Mouse (Mus musculus): ENCODE results near the gene Ndufs2. TPM values are rescaled to one million over a fixed set of nuclear protein-coding genes. Genes with fewer than 3 reads are reported as not detected.

Gene Ndufs2
- polyA plus RNA-seq (2014; fragmentation: Illumina TruSeq; extraction: RNeasy Lipid Tissue Mini Kit (QIAGEN cat#74804); ENCODE audit: insufficient read depth, low read depth, low replicate concordance) = 133 TPM

DNA sequence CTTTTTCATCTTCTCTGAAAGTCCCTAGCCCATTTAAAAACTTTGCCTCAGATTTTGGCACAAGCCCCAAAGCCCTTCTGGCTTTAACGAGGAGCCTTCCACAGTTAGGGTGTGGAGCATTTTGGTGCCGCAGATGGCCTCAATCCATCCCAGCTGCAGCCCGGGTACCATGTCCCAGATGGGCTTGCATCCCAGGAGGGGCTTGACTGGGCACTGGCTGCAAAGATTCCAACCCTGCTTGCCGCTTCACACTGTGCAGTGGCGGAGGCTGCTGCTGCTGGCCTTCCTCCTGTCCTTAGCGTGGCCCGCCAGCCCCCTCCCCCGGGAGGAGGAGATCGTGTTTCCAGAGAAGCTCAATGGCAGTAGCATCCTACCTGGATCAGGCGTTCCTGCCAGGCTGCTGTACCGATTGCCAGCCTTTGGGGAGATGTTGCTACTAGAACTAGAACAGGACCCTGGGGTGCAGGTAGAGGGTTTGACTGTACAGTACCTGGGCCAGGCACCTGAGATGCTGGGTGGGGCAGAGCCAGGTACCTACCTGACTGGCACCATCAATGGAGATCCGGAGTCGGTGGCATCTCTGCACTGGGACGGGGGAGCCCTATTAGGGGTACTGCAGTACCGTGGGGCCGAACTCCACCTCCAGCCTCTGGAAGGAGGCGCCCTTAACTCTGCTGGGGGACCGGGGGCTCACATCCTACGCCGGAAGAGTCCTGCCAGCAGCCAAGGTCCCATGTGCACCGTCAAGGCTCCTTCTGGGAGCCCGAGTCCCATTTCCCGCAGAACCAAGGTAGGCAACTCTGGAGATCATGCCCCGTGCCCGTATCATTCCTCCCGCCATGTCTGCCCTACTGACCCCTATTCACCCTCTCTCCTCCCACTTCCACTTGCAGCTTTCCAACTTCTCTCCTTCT lies at the start of gene Ndufs2:
Gene Ndufs2, minus strand, starts transcription at position 709 of the 914 bp plus-strand sequence.

GRCm38 (mm10) chr1:171294298-171295062 lies 43.3 kb upstream of the Ndufs2 start, which contains the start of gene Ufc1:
Ufc1 (minus strand) TSS chr1:171295024.

GRCm38 (mm10) chr1:171287136-171288081 lies 36.2 kb upstream of the Ndufs2 start, which contains the start of gene Usp21:
Usp21 (minus strand) TSS chr1:171287991.

GRCm38 (mm10) chr1:171280916-171281527 lies 29.8 kb upstream of the Ndufs2 start, which contains the start of gene Ppox:
Ppox (minus strand) TSS chr1:171281186.

DNA sequence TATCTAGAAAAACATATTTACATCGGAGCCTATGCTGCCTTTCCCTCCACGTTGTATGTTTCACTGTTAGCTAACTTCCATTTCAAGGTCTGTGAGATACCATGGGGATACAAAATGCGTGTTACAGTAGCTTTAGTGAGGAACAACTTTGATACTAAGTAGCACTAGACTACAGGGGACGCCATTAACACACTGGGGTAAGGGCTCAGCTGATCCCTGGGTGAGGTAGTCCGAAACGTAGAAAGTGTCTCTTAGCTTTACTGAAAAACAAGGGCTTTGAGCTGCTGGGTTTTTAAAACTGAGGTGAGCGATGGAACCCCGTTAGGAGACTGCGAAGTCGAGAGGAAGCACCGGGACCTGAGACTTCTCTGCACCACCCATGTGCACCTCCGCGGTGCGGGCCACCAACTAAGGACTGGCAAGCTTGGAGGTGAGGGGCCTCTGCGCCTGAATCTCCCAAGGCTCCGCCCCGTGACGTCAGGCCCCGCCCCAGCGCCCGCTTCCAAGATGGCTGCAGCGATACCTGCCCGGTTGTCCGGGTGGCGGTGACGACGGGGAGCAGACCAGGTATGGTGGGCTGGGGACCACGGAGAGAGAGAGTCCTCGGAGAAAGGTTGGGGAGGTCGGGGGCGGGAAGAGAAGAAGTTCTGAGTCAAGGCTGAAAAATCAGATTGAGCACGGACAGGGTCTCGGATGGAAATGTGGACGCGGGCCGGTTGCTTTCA lies 18.8 kb upstream of the Ndufs2 start, which contains the start of gene B4galt3:
Gene B4galt3, plus strand, starts transcription at position 481 of the 725 bp plus-strand sequence.

GRCm38 (mm10) chr1:171249913-171250600 lies 1.1 kb downstream of the Ndufs2 start, which contains the start of gene Adamts4:
Adamts4 (plus strand) TSS chr1:171250421.

GRCm38 (mm10) chr1:171234126-171234525 lies 17.1 kb downstream of the Ndufs2 start, which contains the start of gene Fcer1g:
Fcer1g (minus strand) TSS chr1:171234365.

GRCm38 (mm10) chr1:171224857-171225256 lies 26.3 kb downstream of the Ndufs2 start, which contains the start of gene Apoa2:
Apoa2 (plus strand) TSS chr1:171225054.

DNA sequence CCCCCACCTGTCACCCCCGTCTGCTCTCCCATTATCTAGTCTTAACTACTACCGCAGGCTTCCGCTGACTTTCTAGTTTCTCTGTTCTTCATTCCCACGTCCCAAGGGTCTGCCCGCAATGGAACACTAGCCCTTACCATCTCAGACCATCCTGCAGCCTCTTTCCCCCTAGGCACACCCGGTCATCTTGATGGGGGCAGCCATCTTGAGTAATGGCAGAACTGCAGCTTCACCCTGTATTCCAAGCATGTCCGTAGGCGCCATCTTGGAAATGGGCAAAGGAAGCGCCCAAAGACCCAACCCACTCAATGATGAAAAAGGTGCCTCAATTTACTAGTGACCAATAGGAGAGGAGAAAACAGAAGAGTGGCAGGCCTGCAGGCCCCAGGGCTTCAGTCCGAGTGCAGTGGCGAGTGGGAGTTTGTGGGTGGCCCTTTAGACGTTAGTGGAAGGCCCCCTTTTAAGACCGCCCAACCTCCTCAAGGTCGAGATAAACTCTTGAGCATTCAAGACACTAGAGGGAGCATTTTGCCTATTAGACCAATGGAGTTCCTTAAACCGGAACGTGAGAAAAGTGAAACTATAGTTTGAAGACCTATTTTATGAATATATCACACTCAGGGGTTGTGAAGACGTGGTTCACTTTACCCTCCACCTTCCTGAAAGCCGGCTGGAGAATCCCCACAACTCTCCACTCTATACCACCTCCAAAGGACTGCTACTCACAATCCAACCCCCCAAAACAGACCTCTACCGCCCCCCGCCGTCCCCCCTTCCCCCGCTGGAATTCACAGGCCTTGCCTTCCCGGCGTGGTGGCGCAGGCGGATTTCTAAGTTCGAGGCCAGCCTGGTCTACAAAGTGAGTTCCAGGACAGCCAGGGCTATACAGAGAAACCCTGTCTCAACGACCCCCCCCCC lies 28.7 kb downstream of the Ndufs2 start, which contains the start of gene Tomm40l:
Gene Tomm40l, minus strand, starts transcription at position 277 of the 918 bp plus-strand sequence.

DNA sequence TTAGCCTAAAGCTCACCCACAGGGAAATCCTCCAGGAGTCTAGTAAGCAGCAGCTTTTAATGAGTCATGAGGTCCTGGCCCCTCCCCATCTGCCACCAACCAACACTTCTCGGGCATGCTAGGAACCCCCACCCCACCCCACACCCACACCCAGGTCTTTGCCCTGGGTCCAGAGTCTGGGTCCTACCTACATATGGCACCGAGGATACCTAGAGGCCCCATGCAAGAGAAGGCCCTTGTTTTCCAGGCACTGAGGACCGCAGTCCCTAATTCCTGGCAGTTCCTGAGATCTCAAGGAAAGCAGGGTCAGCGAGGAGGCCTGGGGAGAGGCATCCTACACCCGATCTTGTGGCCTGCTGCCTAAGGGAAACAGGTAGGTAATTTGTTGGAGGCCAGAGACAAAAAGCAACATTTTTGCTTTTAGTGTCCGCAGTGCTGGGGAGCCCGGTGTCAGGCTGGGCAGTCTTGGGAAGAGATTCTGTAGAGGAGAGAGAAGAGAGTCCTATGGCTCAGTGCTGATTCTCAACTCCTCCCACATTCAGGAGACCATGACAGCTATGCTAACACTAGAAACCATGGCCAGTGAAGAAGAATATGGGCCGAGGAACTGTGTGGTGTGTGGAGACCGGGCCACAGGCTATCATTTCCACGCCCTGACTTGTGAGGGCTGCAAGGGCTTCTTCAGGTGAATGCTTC lies 37.2 kb downstream of the Ndufs2 start, which contains the start of gene Nr1i3:
Gene Nr1i3, plus strand, starts transcription at position 170 of the 696 bp plus-strand sequence.

DNA sequence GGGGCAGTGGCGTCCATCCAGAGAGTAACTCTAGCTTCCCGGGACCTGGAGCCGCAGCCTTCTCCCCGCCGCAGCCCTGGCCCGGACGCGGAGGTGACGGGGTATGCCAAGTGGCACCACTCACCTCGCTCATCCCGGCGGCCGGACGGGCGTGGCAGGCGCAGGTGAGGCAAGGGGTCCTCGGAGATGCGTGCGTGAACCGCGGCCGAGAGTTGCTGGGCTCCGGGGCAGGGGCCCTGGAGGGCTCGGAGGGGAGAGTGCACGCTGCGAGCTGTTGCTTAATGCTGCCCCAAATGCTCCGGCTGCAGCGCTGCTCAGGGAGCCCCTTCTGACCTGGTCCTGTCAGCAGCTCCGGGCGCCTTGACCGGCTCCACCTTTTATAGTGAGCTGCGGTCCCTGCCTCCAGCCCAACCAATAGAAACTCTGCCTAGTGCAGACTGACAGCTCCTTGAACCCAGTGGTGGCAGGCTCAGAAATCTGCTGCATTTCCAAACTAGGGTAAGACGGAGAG lies 55.2 kb downstream of the Ndufs2 start, which contains the start of gene Pcp4l1:
Gene Pcp4l1, minus strand, starts transcription at position 382 of the 511 bp plus-strand sequence.

Other genes with a start within 250 kb of the Ndufs2 start
- 11.0 TPM for gene Fcgr4, start 232.5 kb downstream of the Ndufs2 start, polyA plus RNA-seq (2014; fragmentation: Illumina TruSeq; extraction: RNeasy Lipid Tissue Mini Kit (QIAGEN cat#74804); ENCODE audit: insufficient read depth, low read depth, low replicate concordance)
- 45.4 TPM for gene Fcgr3, start 186.5 kb downstream of the Ndufs2 start, polyA plus RNA-seq (2014; fragmentation: Illumina TruSeq; extraction: RNeasy Lipid Tissue Mini Kit (QIAGEN cat#74804); ENCODE audit: insufficient read depth, low read depth, low replicate concordance)
- 47.9 TPM for gene Cfap126, start 137.5 kb downstream of the Ndufs2 start, polyA plus RNA-seq (2014; fragmentation: Illumina TruSeq; extraction: RNeasy Lipid Tissue Mini Kit (QIAGEN cat#74804); ENCODE audit: insufficient read depth, low read depth, low replicate concordance)
- gene Sdhc, start 100.8 kb downstream of the Ndufs2 start, polyA plus RNA-seq (2014; fragmentation: Illumina TruSeq; extraction: RNeasy Lipid Tissue Mini Kit (QIAGEN cat#74804); ENCODE audit: insufficient read depth, low read depth, low replicate concordance) = 105 TPM
- 6.1 TPM for gene Mpz, start 100.7 kb downstream of the Ndufs2 start, polyA plus RNA-seq (2014; fragmentation: Illumina TruSeq; extraction: RNeasy Lipid Tissue Mini Kit (QIAGEN cat#74804); ENCODE audit: insufficient read depth, low read depth, low replicate concordance)
- 93.6 TPM for gene Pcp4l1, start 55.1 kb downstream of the Ndufs2 start, polyA plus RNA-seq (2014; fragmentation: Illumina TruSeq; extraction: RNeasy Lipid Tissue Mini Kit (QIAGEN cat#74804); ENCODE audit: insufficient read depth, low read depth, low replicate concordance)
- gene Nr1i3, start 37.4 kb downstream of the Ndufs2 start, polyA plus RNA-seq (2014; fragmentation: Illumina TruSeq; extraction: RNeasy Lipid Tissue Mini Kit (QIAGEN cat#74804); ENCODE audit: insufficient read depth, low read depth, low replicate concordance) = 0.08 TPM
- gene Tomm40l, start 28.9 kb downstream of the Ndufs2 start, polyA plus RNA-seq (2014; fragmentation: Illumina TruSeq; extraction: RNeasy Lipid Tissue Mini Kit (QIAGEN cat#74804); ENCODE audit: insufficient read depth, low read depth, low replicate concordance) = 41.1 TPM
- 2.2 TPM for gene Apoa2, start 26.3 kb downstream of the Ndufs2 start, polyA plus RNA-seq (2014; fragmentation: Illumina TruSeq; extraction: RNeasy Lipid Tissue Mini Kit (QIAGEN cat#74804); ENCODE audit: insufficient read depth, low read depth, low replicate concordance)
- gene Fcer1g, start 17.0 kb downstream of the Ndufs2 start, polyA plus RNA-seq (2014; fragmentation: Illumina TruSeq; extraction: RNeasy Lipid Tissue Mini Kit (QIAGEN cat#74804); ENCODE audit: insufficient read depth, low read depth, low replicate concordance) = 156 TPM
- gene Adamts4, start 967 bp downstream of the Ndufs2 start, polyA plus RNA-seq (2014; fragmentation: Illumina TruSeq; extraction: RNeasy Lipid Tissue Mini Kit (QIAGEN cat#74804); ENCODE audit: insufficient read depth, low read depth, low replicate concordance) = 0.31 TPM
- 23.0 TPM for gene B4galt3, start 18.9 kb upstream of the Ndufs2 start, polyA plus RNA-seq (2014; fragmentation: Illumina TruSeq; extraction: RNeasy Lipid Tissue Mini Kit (QIAGEN cat#74804); ENCODE audit: insufficient read depth, low read depth, low replicate concordance)
- 20.3 TPM for gene Ppox, start 29.8 kb upstream of the Ndufs2 start, polyA plus RNA-seq (2014; fragmentation: Illumina TruSeq; extraction: RNeasy Lipid Tissue Mini Kit (QIAGEN cat#74804); ENCODE audit: insufficient read depth, low read depth, low replicate concordance)
- 24.7 TPM for gene Usp21, start 36.6 kb upstream of the Ndufs2 start, polyA plus RNA-seq (2014; fragmentation: Illumina TruSeq; extraction: RNeasy Lipid Tissue Mini Kit (QIAGEN cat#74804); ENCODE audit: insufficient read depth, low read depth, low replicate concordance)
- gene Ufc1, start 43.6 kb upstream of the Ndufs2 start, polyA plus RNA-seq (2014; fragmentation: Illumina TruSeq; extraction: RNeasy Lipid Tissue Mini Kit (QIAGEN cat#74804); ENCODE audit: insufficient read depth, low read depth, low replicate concordance) = 102 TPM
- 26.5 TPM for gene Dedd, start 77.8 kb upstream of the Ndufs2 start, polyA plus RNA-seq (2014; fragmentation: Illumina TruSeq; extraction: RNeasy Lipid Tissue Mini Kit (QIAGEN cat#74804); ENCODE audit: insufficient read depth, low read depth, low replicate concordance)
- 33.3 TPM for gene Nit1, start 94.3 kb upstream of the Ndufs2 start, polyA plus RNA-seq (2014; fragmentation: Illumina TruSeq; extraction: RNeasy Lipid Tissue Mini Kit (QIAGEN cat#74804); ENCODE audit: insufficient read depth, low read depth, low replicate concordance)
- 79.6 TPM for gene Pfdn2, start 94.3 kb upstream of the Ndufs2 start, polyA plus RNA-seq (2014; fragmentation: Illumina TruSeq; extraction: RNeasy Lipid Tissue Mini Kit (QIAGEN cat#74804); ENCODE audit: insufficient read depth, low read depth, low replicate concordance)
- 1.1 TPM for gene Klhdc9, start 109.4 kb upstream of the Ndufs2 start, polyA plus RNA-seq (2014; fragmentation: Illumina TruSeq; extraction: RNeasy Lipid Tissue Mini Kit (QIAGEN cat#74804); ENCODE audit: insufficient read depth, low read depth, low replicate concordance)
- gene Nectin4, start 118.7 kb upstream of the Ndufs2 start, polyA plus RNA-seq (2014; fragmentation: Illumina TruSeq; extraction: RNeasy Lipid Tissue Mini Kit (QIAGEN cat#74804); ENCODE audit: insufficient read depth, low read depth, low replicate concordance) = 6.3 TPM
- 9.8 TPM for gene Arhgap30, start 137.6 kb upstream of the Ndufs2 start, polyA plus RNA-seq (2014; fragmentation: Illumina TruSeq; extraction: RNeasy Lipid Tissue Mini Kit (QIAGEN cat#74804); ENCODE audit: insufficient read depth, low read depth, low replicate concordance)
- gene Usf1, start 159.9 kb upstream of the Ndufs2 start, polyA plus RNA-seq (2014; fragmentation: Illumina TruSeq; extraction: RNeasy Lipid Tissue Mini Kit (QIAGEN cat#74804); ENCODE audit: insufficient read depth, low read depth, low replicate concordance) = 86.9 TPM
- 19.4 TPM for gene Tstd1, start 167.5 kb upstream of the Ndufs2 start, polyA plus RNA-seq (2014; fragmentation: Illumina TruSeq; extraction: RNeasy Lipid Tissue Mini Kit (QIAGEN cat#74804); ENCODE audit: insufficient read depth, low read depth, low replicate concordance)
- 120 TPM for gene F11r, start 186.1 kb upstream of the Ndufs2 start, polyA plus RNA-seq (2014; fragmentation: Illumina TruSeq; extraction: RNeasy Lipid Tissue Mini Kit (QIAGEN cat#74804); ENCODE audit: insufficient read depth, low read depth, low replicate concordance)

All from lung, adult 10 weeks (tissue).